Mouse (Mus musculus): ENCODE measurements at regions not wholly inside any gene's neighbourhood (a gene's known extent, or its start where the extent isn't known, plus 50 kb on each side); places are given as distances from the start of the nearest gene placed in this dataset.

DNA sequence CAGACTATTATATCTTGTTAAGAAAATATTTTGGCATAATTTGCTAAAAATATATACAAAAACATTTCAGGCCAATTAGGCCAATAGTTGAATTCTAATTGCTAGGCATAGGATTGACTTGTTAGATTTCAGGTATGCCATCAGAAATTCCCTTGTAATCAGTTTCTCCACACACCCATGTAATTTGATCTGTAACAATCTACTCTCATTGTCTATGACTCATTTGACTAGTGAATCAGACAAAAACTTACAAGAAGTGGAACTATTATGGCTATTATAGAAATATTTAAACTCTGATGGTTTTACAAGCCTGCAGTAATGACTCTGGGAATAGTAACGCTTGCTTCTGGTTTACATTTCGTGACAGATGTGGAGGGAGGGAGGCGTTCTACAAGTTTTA lies 338.9 kb upstream of the Ptbp2 start:
- WGBS: 88% methylated on average over 3 of the region's 3 CpGs
- Histone ChIP-seq H3K27me3 (ENCODE audit: control insufficient read depth, insufficient read depth, low read length) (no peaks in the 10 kb centered on the region), H3K9ac (ENCODE audit: low read length) (no peak overlapping the region), H3K9me3 (ENCODE audit: control insufficient read depth, low read length) (no peaks in the 10 kb centered on the region), H3K4me3 (ENCODE audit: low read depth, low read length) (no peak overlapping the region), H3K36me3 (ENCODE audit: control insufficient read depth, insufficient read depth, low read length) (no peaks in the 10 kb centered on the region), H3K4me1 (ENCODE audit: control insufficient read depth, insufficient read depth, low read length) (no peaks in the 10 kb centered on the region), H3K4me2 (ENCODE audit: low read depth) (no peak overlapping the region), H3K27ac (ENCODE audit: low read depth, low read length) (no peak overlapping the region)
- ATAC-seq (ENCODE audit: insufficient read depth, low FRiP score, low TSS enrichment) (no peak), DNase-seq (ENCODE audit: low spot score) (no peak)

DNA sequence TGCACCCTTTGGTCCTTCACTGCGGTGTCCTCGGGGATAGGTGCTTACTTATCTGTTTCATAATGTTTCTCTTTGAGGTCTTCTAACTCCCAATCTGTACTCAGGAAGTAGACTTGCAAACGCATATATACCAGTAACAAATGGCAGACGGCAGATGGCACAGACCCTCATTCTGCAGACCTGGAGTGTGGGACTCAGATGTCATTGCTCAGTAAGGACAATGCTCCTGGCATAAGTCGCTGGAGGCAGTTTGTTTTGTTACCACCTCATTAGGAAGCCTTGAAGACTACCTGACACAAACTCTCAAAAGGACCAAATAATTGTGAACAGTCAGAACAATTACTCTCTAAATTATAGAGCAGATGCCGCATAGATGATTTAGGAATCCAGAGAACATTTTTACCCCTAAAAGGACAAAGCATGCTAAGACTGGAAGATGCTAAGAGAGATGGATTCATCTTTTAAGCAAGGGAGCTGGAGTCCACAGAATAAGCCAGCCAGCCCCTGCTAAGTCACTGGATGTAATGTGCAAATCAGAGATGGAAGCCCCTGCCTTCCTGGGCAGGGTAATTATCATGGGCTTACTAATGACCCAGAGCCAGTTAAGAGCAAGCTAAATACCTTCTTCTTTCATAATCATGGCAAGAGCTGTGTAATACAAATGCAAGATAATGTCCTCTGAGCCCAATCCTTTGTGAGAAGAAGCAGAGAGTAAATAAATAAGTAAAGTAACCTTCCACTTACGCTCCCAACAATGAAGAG lies 299.1 kb upstream of the Ptbp2 start:
- Histone ChIP-seq H3K4me3 (ENCODE audit: low read depth, low read length) (no peak overlapping the region), H3K27me3 (ENCODE audit: control insufficient read depth, insufficient read depth, low read length) (no peaks in the 10 kb centered on the region), H3K9me3 (ENCODE audit: control insufficient read depth, low read length) (no peaks in the 10 kb centered on the region), H3K9ac (ENCODE audit: low read length) (no peak overlapping the region), H3K4me1 (ENCODE audit: control insufficient read depth, insufficient read depth, low read length) (no peaks in the 10 kb centered on the region), H3K27ac (ENCODE audit: low read depth, low read length) (no peak overlapping the region), H3K4me2 (ENCODE audit: low read depth) (no peak overlapping the region), H3K36me3 (ENCODE audit: control insufficient read depth, insufficient read depth, low read length) (no peaks in the 10 kb centered on the region)
- ATAC-seq (ENCODE audit: insufficient read depth, low FRiP score, low TSS enrichment): no peak
- 73% methylated on average over 7 of the region's 7 CpGs for WGBS
- DNase-seq (ENCODE audit: low spot score): no peak

GRCm38 (mm10) chr3:120073528-120073927 lies 289.3 kb upstream of the Ptbp2 start:
- Histone ChIP-seq H3K36me3 (ENCODE audit: control insufficient read depth, insufficient read depth, low read length) (no peaks in the 10 kb centered on the region), H3K27ac (ENCODE audit: low read depth, low read length) (no peak overlapping the region), H3K4me1 (ENCODE audit: control insufficient read depth, insufficient read depth, low read length) (no peaks in the 10 kb centered on the region), H3K9me3 (ENCODE audit: control insufficient read depth, low read length) (no peaks in the 10 kb centered on the region), H3K4me2 (ENCODE audit: low read depth) (no peak overlapping the region), H3K27me3 (ENCODE audit: control insufficient read depth, insufficient read depth, low read length) (no peaks in the 10 kb centered on the region), H3K4me3 (ENCODE audit: low read depth, low read length) (no peak overlapping the region), H3K9ac (ENCODE audit: low read length) (no peak overlapping the region)
- 23% methylated on average over 1 of the region's 1 CpGs for WGBS
- ATAC-seq (ENCODE audit: insufficient read depth, low FRiP score, low TSS enrichment) (no peak), DNase-seq (ENCODE audit: low spot score) (no peak)

DNA sequence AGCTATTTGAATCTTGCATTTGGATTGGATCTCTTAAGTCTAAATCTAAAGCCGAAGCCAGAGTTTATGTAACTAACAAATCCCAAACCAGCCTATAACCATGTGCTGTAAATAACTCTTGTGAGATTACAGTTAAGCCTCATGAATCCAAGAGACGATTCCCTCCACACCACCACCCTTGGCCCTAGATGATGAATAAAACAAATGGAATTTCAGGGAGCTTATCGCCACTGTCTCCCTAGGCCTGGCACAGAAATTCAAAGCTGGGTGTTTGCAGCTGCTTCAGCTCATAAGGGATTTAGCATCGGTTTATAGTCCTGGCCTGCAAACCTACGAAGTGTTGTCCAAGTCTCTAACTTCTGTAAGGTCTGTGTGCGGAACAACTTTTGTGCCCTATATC lies 281.4 kb upstream of the Ptbp2 start:
- ATAC-seq (ENCODE audit: insufficient read depth, low FRiP score, low TSS enrichment) (no peak), DNase-seq (ENCODE audit: low spot score) (no peak)
- Histone ChIP-seq H3K27ac (ENCODE audit: low read depth, low read length) (no peak overlapping the region), H3K9me3 (ENCODE audit: control insufficient read depth, low read length) (no peaks in the 10 kb centered on the region), H3K4me2 (ENCODE audit: low read depth) (no peak overlapping the region), H3K36me3 (ENCODE audit: control insufficient read depth, insufficient read depth, low read length) (no peaks in the 10 kb centered on the region), H3K4me1 (ENCODE audit: control insufficient read depth, insufficient read depth, low read length) (no peaks in the 10 kb centered on the region), H3K27me3 (ENCODE audit: control insufficient read depth, insufficient read depth, low read length) (no peaks in the 10 kb centered on the region), H3K9ac (ENCODE audit: low read length) (no peak overlapping the region), H3K4me3 (ENCODE audit: low read depth, low read length) (no peak overlapping the region)
- WGBS: 92% methylated on average over 6 of the region's 6 CpGs

DNA sequence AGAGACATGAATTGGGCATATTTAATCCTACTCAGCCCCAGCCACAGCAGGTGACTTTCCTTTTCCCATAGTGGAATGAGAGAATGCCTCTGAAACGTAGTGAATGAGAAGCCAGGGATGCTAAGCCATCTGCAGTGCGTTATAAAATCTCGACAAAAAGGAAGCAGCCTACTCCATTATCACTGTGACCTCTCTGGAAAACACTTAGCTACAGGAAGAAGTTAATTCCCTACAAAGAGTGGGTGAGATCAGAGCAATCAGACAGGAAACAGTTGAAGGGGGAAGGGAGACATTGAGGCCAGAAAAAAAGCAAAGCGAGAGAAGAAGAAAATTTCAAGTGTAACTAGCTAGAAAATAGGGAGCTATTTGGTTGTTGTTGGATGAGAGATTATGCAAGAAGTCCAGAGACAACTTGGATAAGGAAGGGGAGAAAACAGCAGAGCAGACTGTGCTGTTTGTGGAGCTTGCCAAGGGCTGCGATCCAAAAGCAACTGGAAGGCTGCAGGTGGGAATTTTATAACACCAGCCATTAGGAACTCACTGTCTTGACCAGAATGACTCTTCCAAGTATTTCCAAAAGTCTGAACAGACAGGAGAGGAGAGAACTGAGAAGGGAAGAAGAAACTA lies 280.7 kb upstream of the Ptbp2 start:
- H3K36me3 ChIP-seq (ENCODE audit: control insufficient read depth, insufficient read depth, low read length): no peaks in the 10 kb centered on the region
- ATAC-seq (ENCODE audit: insufficient read depth, low FRiP score, low TSS enrichment) (no peak), DNase-seq (ENCODE audit: low spot score) (no peak)
- WGBS: 43% methylated on average over 5 of the region's 5 CpGs
- no peak overlapping the region for H3K4me3 ChIP-seq (ENCODE audit: low read depth, low read length)
- H3K4me1 ChIP-seq (ENCODE audit: control insufficient read depth, insufficient read depth, low read length): no peaks in the 10 kb centered on the region
- no peak overlapping the region for H3K4me2 ChIP-seq (ENCODE audit: low read depth)
- H3K9ac ChIP-seq (ENCODE audit: low read length): no peak overlapping the region
- H3K9me3 ChIP-seq (ENCODE audit: control insufficient read depth, low read length): no peaks in the 10 kb centered on the region
- no peak overlapping the region for H3K27ac ChIP-seq (ENCODE audit: low read depth, low read length)
- no peaks in the 10 kb centered on the region for H3K27me3 ChIP-seq (ENCODE audit: control insufficient read depth, insufficient read depth, low read length)

- no peak overlapping the region for H3K27ac ChIP-seq (ENCODE audit: low read depth, low read length)
- H3K4me3 ChIP-seq (ENCODE audit: low read depth, low read length): no peak overlapping the region
- DNase-seq (ENCODE audit: low spot score) (no peak), ATAC-seq (ENCODE audit: insufficient read depth, low FRiP score, low TSS enrichment) (no peak)
- no peaks in the 10 kb centered on the region for H3K36me3 ChIP-seq (ENCODE audit: control insufficient read depth, insufficient read depth, low read length)
- no peaks in the 10 kb centered on the region for H3K27me3 ChIP-seq (ENCODE audit: control insufficient read depth, insufficient read depth, low read length)
- no peak overlapping the region for H3K4me2 ChIP-seq (ENCODE audit: low read depth)
- no peaks in the 10 kb centered on the region for H3K9me3 ChIP-seq (ENCODE audit: control insufficient read depth, low read length)
- H3K9ac ChIP-seq (ENCODE audit: low read length): no peak overlapping the region
- no peaks in the 10 kb centered on the region for H3K4me1 ChIP-seq (ENCODE audit: control insufficient read depth, insufficient read depth, low read length)
- 84% methylated on average over 5 of the region's 5 CpGs for WGBS
These were observed 278.0 kb upstream of the Ptbp2 start for GRCm38 (mm10) chr3:120062264-120062663.

DNA sequence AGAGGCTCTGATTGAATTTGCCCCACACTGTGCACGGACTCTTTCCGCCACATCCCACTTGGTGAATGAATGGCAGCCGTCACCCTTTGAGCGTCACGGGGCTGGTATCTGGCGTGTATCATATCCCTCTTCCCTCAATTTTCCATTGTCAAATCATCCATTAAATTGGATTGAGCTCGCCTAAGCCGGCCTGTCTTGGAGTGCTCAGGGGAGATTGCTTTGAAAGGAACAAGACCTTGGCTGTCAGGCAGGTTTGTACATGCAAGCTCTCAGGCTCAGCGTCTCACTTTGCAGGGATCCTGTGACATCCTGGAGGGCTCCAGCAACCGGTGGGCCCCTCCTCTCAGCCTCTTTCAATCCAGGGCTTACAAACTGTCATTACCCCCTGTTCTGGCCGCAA lies 275.7 kb upstream of the Ptbp2 start:
- Histone ChIP-seq H3K4me3 (ENCODE audit: low read depth, low read length) (no peak overlapping the region), H3K27me3 (ENCODE audit: control insufficient read depth, insufficient read depth, low read length) (no peaks in the 10 kb centered on the region), H3K27ac (ENCODE audit: low read depth, low read length) (no peak overlapping the region), H3K9ac (ENCODE audit: low read length) (no peak overlapping the region), H3K4me2 (ENCODE audit: low read depth) (no peak overlapping the region), H3K36me3 (ENCODE audit: control insufficient read depth, insufficient read depth, low read length) (no peaks in the 10 kb centered on the region), H3K4me1 (ENCODE audit: control insufficient read depth, insufficient read depth, low read length) (no peaks in the 10 kb centered on the region), H3K9me3 (ENCODE audit: control insufficient read depth, low read length) (no peaks in the 10 kb centered on the region)
- WGBS: 57% methylated on average over 11 of the region's 11 CpGs
- DNase-seq (ENCODE audit: low spot score) (no peak), ATAC-seq (ENCODE audit: insufficient read depth, low FRiP score, low TSS enrichment) (no peak)

DNA sequence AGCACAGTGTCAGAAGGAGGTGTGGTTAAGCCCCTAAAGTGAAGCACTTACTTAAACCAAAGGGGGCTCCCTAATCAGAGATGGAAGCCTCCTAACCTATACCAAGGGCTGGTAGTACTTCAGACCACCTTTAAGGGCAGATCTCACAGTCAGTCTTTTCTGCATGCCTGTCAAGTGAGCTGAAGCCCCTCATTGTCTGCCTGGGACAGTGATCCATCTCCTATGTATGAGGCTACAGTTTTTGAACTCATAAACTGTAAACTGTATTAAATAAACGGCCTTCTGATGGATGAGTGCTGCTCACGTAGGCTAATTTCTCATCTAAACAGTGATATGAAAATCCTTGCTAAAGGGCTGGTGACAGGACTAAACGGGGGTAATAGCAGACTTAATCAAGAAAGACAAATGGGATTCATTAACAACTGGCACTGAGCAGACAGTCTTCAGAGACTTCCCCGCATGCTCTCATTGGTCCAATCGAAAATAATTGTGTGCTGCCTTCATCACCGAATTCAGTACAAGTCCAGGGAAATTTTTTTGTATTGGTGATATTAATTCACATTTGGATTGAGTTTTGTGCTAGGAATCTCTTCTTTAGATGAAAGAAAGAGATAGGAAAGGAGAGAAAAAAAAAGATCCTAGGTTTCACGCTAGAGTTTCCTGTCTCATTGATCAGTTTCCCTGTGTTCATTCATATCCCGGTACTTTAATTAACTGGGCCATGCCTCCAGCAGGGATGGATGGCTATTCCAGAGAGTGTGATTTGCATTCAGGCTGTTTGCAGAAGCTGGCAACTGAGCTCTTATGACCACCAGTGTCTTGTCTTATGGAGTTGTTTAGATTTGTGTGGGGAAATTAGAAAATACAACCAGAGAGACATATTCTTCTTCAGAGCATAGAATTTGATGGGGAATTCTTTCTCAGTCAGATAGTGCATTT lies 271.2 kb upstream of the Ptbp2 start:
- WGBS: 74% methylated on average over 8 of the region's 8 CpGs

More for the DNA sequence above, 271.2 kb upstream of the Ptbp2 start:
- Histone ChIP-seq H3K27me3 (ENCODE audit: control insufficient read depth, insufficient read depth, low read length) (no peaks in the 10 kb centered on the region), H3K36me3 (ENCODE audit: control insufficient read depth, insufficient read depth, low read length) (no peaks in the 10 kb centered on the region), H3K4me3 (ENCODE audit: low read depth, low read length) (no peak overlapping the region), H3K9ac (ENCODE audit: low read length) (no peak overlapping the region), H3K27ac (ENCODE audit: low read depth, low read length) (no peak overlapping the region), H3K4me1 (ENCODE audit: control insufficient read depth, insufficient read depth, low read length) (no peaks in the 10 kb centered on the region), H3K4me2 (ENCODE audit: low read depth) (no peak overlapping the region), H3K9me3 (ENCODE audit: control insufficient read depth, low read length) (no peaks in the 10 kb centered on the region)
- ATAC-seq (ENCODE audit: insufficient read depth, low FRiP score, low TSS enrichment) (no peak), DNase-seq (ENCODE audit: low spot score) (no peak)
